Mouse (Mus musculus) embryonic fibroblast, embryonic 13.5 days (primary cell): Measurements from ENCODE around the gene Kars.

ENCODE experiments used
- CTCF ChIP-seq: IDR thresholded peaks from 2 replicates; pipeline ENCODE4 v1.5.1; 2011; ENCODE audit warnings: mild to moderate bottlenecking, control low read depth, low read length, moderate library complexity, borderline replicate concordance; ENCODE audit not compliant: insufficient read depth
- POLR2A ChIP-seq: IDR thresholded peaks from 2 replicates; pipeline ENCODE4 v1.6.1; 2011; ENCODE audit warnings: low read depth, mild to moderate bottlenecking, control low read depth, low read length, moderate library complexity

DNA sequence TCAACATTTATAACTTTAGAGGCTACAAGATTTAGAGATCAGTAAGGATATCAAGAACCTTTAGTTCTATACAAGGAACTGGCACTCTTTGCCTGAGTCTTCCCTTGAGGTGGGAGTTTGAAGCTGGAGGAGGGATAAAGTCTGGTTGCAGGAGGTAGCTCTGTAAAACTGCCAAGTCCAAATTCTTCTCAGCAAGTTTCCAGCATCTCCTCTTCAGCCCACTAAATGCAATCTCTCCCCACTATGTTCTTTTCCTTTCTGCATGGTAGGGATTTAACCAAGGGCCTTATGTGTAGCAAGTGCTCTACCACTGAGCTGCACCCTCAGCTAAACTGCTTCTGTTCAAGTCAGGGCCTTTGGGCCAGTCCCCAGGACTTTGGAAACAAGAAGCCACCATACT, 43.3 kb upstream of the Kars start:
- TF ChIP-seq CTCF (no peak), POLR2A (no peak)
